Mouse (Mus musculus) heart, adult 2 months (tissue): ENCODE data around the gene Slc24a2. TPM values are rescaled to one million over a fixed set of nuclear protein-coding genes. Genes with fewer than 3 reads are reported as not detected.

Experiments used
- DNase-seq, 2 experiments: peaks; one replicate each; pipeline ENCODE4 v3.0.0; 2021
- H3K27ac ChIP-seq: fragments of 200-600 bp; 2 replicates; pipeline ENCODE4 v1.8.1; 2022
- H3K27me3 ChIP-seq: fragments of 200-500 bp; 2 replicates; pipeline ENCODE4 v1.6.1; 2012; ENCODE audit warnings: mild to moderate bottlenecking, low read length, inconsistent platforms, mixed read lengths; ENCODE audit not compliant: control insufficient read depth, insufficient read depth
- H3K36me3 ChIP-seq: fragments of 200-500 bp; 2 replicates; pipeline ENCODE4 v1.6.1; 2012; ENCODE audit warnings: low read length, inconsistent platforms; ENCODE audit not compliant: control insufficient read depth, insufficient read depth
- H3K4me1 ChIP-seq: fragments of 200-500 bp; 2 replicates; pipeline ENCODE4 v1.6.1; 2011; ENCODE audit warnings: low read length; ENCODE audit not compliant: control insufficient read depth, insufficient read depth
- H3K4me3 ChIP-seq: fragments of 200-600 bp; 2 replicates; pipeline ENCODE4 v1.8.1; 2022
- H3K79me2 ChIP-seq: fragments of 200-500 bp; replicated peaks from 2 replicates; pipeline ENCODE4 v1.6.1; 2012; ENCODE audit warnings: mild to moderate bottlenecking, inconsistent platforms, low read length, moderate library complexity, mixed read lengths; ENCODE audit not compliant: control insufficient read depth, insufficient read depth
- H3K9ac ChIP-seq: fragments of 200-500 bp; 2 replicates; pipeline ENCODE4 v1.6.1; 2012; ENCODE audit warnings: low read depth, mild to moderate bottlenecking, control low read depth, inconsistent platforms, low read length, mixed read lengths
- CTCF ChIP-seq: fragments of 200-600 bp; IDR thresholded peaks from 2 replicates; pipeline ENCODE4 v1.8.1; 2022; ENCODE audit warnings: antibody characterized with exemption, mild to moderate bottlenecking, moderate library complexity
- EP300 ChIP-seq: fragments of 200-500 bp; IDR thresholded peaks from 2 replicates; pipeline ENCODE4 v1.6.1; 2011; ENCODE audit warnings: low read depth, low read length, control low read depth; ENCODE audit not compliant: insufficient read depth
- POLR2A ChIP-seq: fragments of 200-500 bp; IDR thresholded peaks from 2 replicates; pipeline ENCODE4 v1.6.1; 2011; ENCODE audit warnings: mild to moderate bottlenecking, low read depth, low read length, control low read depth; ENCODE audit not compliant: insufficient read depth
- WGBS: fragments of 180-500 bp; shearing (Covaris S2); methylation state at CpG from one replicate; pipeline ENCODE4 v1.1.7; 2018; 5-methylcytosine and 5-hydroxymethylcytosine counted together
- intact Hi-C: fragments of 180-260 bp; cut with DNase I; formaldehyde crosslinking; loops from one replicate; pipeline ENCODE4 v1.15.1; 2025
- long read RNA-seq: library from polyadenylated mRNA; stranded (forward); transcript quantifications from one replicate; pipeline ENCODE4 v2.0.0, GENCODE M21; 2021
- polyA plus RNA-seq: library from polyadenylated mRNA; depleted of rRNA; stranded (reverse); fragments of >200 nt; gene quantifications from 2 replicates; pipeline ENCODE4 v1.2.3, GENCODE M21; 2012; rRNA removed
- total RNA-seq, 2 experiments: library from RNA; stranded (reverse); gene quantifications; 2 replicates each; pipeline ENCODE4 v1.2.3; 2021

Gene Slc24a2
- total RNA-seq (1 to 10 TPM; 1.0 to 2.5 TPM), polyA plus RNA-seq (0.66 and 1.5 TPM in 2 replicates)
- long read RNA-seq, partial matches to known transcripts: 0 of 1 reads
- long read RNA-seq, other reads (novel, unspliced or antisense): 1 of 1 reads

DNA sequence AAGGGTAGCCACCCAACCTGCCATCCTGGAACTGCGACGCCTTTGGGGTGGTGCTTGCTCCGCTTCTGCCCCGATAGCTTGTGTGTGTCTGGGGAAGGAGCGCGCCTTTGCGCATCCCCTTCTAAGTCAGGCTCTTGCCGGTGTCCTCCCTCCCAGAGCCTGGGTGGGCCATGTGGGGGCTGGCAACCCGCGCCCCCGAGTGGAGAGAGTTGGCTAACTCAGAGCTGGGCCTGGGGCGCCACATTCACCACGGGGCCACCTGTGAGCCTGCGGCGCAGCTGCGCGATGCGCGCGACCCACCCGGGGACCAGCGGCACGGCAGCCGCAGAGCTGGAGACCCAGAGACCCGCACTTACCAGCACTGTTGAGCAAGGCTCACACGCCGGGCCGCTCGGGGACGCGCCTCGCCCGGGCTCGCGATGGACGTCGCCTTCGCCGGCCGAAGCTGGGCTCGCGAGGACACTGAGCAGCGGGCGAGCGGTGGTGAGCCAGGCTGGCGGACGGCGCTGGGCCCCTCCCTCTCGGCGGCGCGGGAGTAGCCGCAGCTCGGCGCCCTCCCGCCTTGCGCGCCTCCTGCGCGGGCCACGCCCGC lies at the start of gene Slc24a2:
Gene Slc24a2 (minus strand): TSS at position 518 of the 592 bp plus-strand sequence.
- peak within 1 kb of the TSS; percentile 40 for H3K4me3 ChIP-seq
- DNase-seq: peak; percentile 58 to 61
- TF ChIP-seq POLR2A: no peak
- no peak for TF ChIP-seq EP300
- TF ChIP-seq CTCF: no peak
- H3K27me3 ChIP-seq: no peaks in the 10 kb centered on the region; the same call in 1 of the 2 replicates
- H3K36me3 ChIP-seq: no peaks in the 10 kb centered on the region
- WGBS: 2% methylated on average over 59 of the region's 62 CpGs
- intact Hi-C loops: no loop called here
- no peaks in the 10 kb centered on the region for H3K4me1 ChIP-seq
- peak within 1 kb of the TSS; percentile 43 for H3K9ac ChIP-seq
- no peaks in the 10 kb centered on the region for H3K79me2 ChIP-seq
- H3K27ac ChIP-seq: no peak within 1 kb of the TSS

GRCm38 (mm10) chr4:87274825-87275224 lies 44.5 kb upstream of the Slc24a2 start:
- no peaks in the 10 kb centered on the region for H3K27me3 ChIP-seq
- intact Hi-C loops: no loop called here
- H3K4me3 ChIP-seq: no peak overlapping the region
- no peak for TF ChIP-seq CTCF
- TF ChIP-seq POLR2A: no peak
- TF ChIP-seq EP300: no peak
- no peaks in the 10 kb centered on the region for H3K36me3 ChIP-seq
- WGBS: 43% methylated on average over 1 of the region's 1 CpGs
- H3K79me2 ChIP-seq: no peaks in the 10 kb centered on the region
- DNase-seq: no peak
- no peak overlapping the region for H3K9ac ChIP-seq
- no peaks in the 10 kb centered on the region for H3K4me1 ChIP-seq
- no peak overlapping the region for H3K27ac ChIP-seq

DNA sequence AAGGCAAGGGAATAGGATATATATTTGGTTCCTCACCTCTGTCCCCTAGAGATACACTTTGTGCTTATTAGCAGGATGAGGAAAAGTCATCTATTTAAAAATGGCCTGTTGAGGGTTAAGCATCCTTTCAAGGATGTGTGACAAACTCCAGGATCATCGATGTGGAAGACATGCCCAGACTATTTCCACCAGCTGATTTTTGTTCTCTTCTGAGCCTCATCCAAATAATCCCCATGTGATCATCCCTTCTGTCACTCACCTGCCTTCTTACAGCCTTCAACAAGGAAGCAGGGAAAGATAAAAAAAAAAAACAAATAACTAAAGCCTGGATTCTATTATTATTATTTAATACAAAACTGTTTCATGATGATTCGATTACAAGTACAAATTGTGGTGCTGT lies 44.0 kb upstream of the Slc24a2 start:
- WGBS: 66% methylated on average over 2 of the region's 2 CpGs
- Histone ChIP-seq H3K79me2 (no peaks in the 10 kb centered on the region), H3K36me3 (no peaks in the 10 kb centered on the region), H3K4me1 (no peaks in the 10 kb centered on the region), H3K4me3 (no peak overlapping the region), H3K27ac (no peak overlapping the region), H3K27me3 (no peaks in the 10 kb centered on the region), H3K9ac (no peak overlapping the region)
- TF ChIP-seq POLR2A (no peak), EP300 (no peak), CTCF (no peak)
- no peak for DNase-seq
- intact Hi-C loops: no loop called here

GRCm38 (mm10) chr4:87273476-87273875 lies 43.2 kb upstream of the Slc24a2 start:
- TF ChIP-seq POLR2A: no peak
- TF ChIP-seq EP300: no peak
- no peak for TF ChIP-seq CTCF
- no peaks in the 10 kb centered on the region for H3K79me2 ChIP-seq
- WGBS: 91% methylated on average over 3 of the region's 3 CpGs
- H3K9ac ChIP-seq: no peak overlapping the region
- H3K4me1 ChIP-seq: no peaks in the 10 kb centered on the region
- intact Hi-C loops: no loop called here
- no peaks in the 10 kb centered on the region for H3K27me3 ChIP-seq
- no peaks in the 10 kb centered on the region for H3K36me3 ChIP-seq
- H3K4me3 ChIP-seq: no peak overlapping the region
- DNase-seq: no peak
- H3K27ac ChIP-seq: no peak overlapping the region

- Histone ChIP-seq H3K4me1 (no peaks in the 10 kb centered on the region), H3K4me3 (peak overlapping the region; percentile 40), H3K79me2 (no peaks in the 10 kb centered on the region), H3K27me3 (no peaks in the 10 kb centered on the region; the same call in 1 of the 2 replicates), H3K9ac (no peak overlapping the region), H3K27ac (no peak overlapping the region), H3K36me3 (no peaks in the 10 kb centered on the region)
- TF ChIP-seq POLR2A (no peak), EP300 (no peak), CTCF (no peak)
- WGBS: 16% methylated on average over 14 of the region's 14 CpGs
- intact Hi-C loops: no loop called here
- DNase-seq: no peak
Observed at GRCm38 (mm10) chr4:87229224-87229959, 885 bp downstream of the Slc24a2 start.

- H3K36me3 ChIP-seq: no peaks in the 10 kb centered on the region
- H3K27me3 ChIP-seq: no peaks in the 10 kb centered on the region
- H3K9ac ChIP-seq: no peak overlapping the region
- intact Hi-C loops: no loop called here
- no peak for TF ChIP-seq POLR2A
- no peak for TF ChIP-seq EP300
- no peak for TF ChIP-seq CTCF
- H3K27ac ChIP-seq: no peak overlapping the region
- H3K79me2 ChIP-seq: no peaks in the 10 kb centered on the region; the same call in 1 of the 2 replicates
- 37% methylated on average over 2 of the region's 2 CpGs for WGBS
- H3K4me1 ChIP-seq: no peaks in the 10 kb centered on the region
- DNase-seq: peak in 1 of 2 experiments; percentile 10
- H3K4me3 ChIP-seq: no peak overlapping the region
Observed at GRCm38 (mm10) chr4:87221586-87221985, 8.7 kb downstream of the Slc24a2 start.
